In the genomic region with DNA sequence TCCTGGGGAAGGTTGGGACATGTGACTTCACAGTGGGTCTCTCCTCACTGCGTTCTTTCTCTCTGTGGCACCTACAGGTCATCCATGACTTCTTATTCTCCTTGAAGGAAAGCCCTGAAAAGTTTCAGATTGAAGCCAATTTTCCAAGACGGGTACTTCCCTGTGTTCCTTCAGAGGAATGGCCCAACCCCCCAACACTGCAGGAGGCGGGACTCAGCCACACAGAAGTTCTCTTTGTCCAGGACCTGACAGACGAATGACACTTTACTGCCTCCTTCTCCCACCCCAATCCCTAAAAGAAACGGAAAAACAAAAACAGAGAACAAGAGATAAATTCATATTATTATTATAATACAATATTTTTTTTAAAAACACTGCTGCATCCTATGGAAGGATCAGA, we compare ENCODE assay signal across 20 mouse cellular contexts. TPM values are rescaled to one million over a fixed set of nuclear protein-coding genes. Genes with fewer than 3 reads are reported as not detected.
DNase-seq lines count a peak whose midpoint lies in the region; ATAC-seq lines count a peak whose summit lies in the region.
"Had no signal": no experiment of that assay in that cellular context is flagged by ENCODE, and none has a peak within 500 bp of the region (broad histone marks: within the 10 kb centered on the region; RNA-seq: fewer than 3 reads in every experiment).

No protein-coding gene starts in this region.

- no peak overlapping the region for H3K27ac ChIP-seq in midbrain, embryonic 11.5 days (ENCODE audit: low read depth, low read length)
- H3K27ac ChIP-seq in midbrain, embryonic 10.5 days (replicated peaks): no peak overlapping the region
- peak overlapping the region; percentile 53 for H3K27ac ChIP-seq in intestine, embryonic 16.5 days (ENCODE audit: low read length)
- peak overlapping the region; percentile 62 for H3K27ac ChIP-seq in stomach, embryonic 16.5 days (ENCODE audit: low read length)
- H3K27ac ChIP-seq: embryonic facial prominence, embryonic 13.5 days; forebrain, embryonic 12.5 days; heart, adult 2 months; heart, embryonic 15.5 days; hindbrain, embryonic 13.5 days had no signal

- 69% methylated on average over 5 of the region's 5 CpGs for WGBS in midbrain, embryonic 11.5 days
- 70% methylated on average over 5 of the region's 5 CpGs for WGBS in midbrain, embryonic 10.5 days
- WGBS in intestine, embryonic 16.5 days: 41% methylated on average over 5 of the region's 5 CpGs
- WGBS in stomach, embryonic 16.5 days: 56% methylated on average over 5 of the region's 5 CpGs

- peaks cover 17% of the 10 kb centered on the region for H3K36me3 ChIP-seq in midbrain, embryonic 11.5 days (ENCODE audit: control insufficient read depth, insufficient read depth, low read length)
- H3K36me3 ChIP-seq in midbrain, embryonic 10.5 days: peaks cover 97% of the 10 kb centered on the region
- peaks cover 18% of the 10 kb centered on the region; the same call in 1 of the 2 replicates for H3K36me3 ChIP-seq in intestine, embryonic 16.5 days (ENCODE audit: control insufficient read depth, insufficient read depth, low read length)
- H3K36me3 ChIP-seq in stomach, embryonic 16.5 days (ENCODE audit: control insufficient read depth, insufficient read depth, low read length): peaks cover 11% of the 10 kb centered on the region

- no peaks in the 10 kb centered on the region for H3K27me3 ChIP-seq in midbrain, embryonic 11.5 days (ENCODE audit: control insufficient read depth, insufficient read depth, low read length)
- H3K27me3 ChIP-seq in midbrain, embryonic 10.5 days (ENCODE audit: low read depth, poor library complexity, severe bottlenecking): no peaks in the 10 kb centered on the region
- no peaks in the 10 kb centered on the region for H3K27me3 ChIP-seq in intestine, embryonic 16.5 days (replicated peaks; ENCODE audit: control insufficient read depth, insufficient read depth, low read length)
- H3K27me3 ChIP-seq in stomach, embryonic 16.5 days (ENCODE audit: control insufficient read depth, insufficient read depth, low read length): no peaks in the 10 kb centered on the region
- H3K27me3 ChIP-seq: embryonic facial prominence, embryonic 13.5 days; forebrain, embryonic 12.5 days; heart, embryonic 15.5 days; hindbrain, embryonic 13.5 days had no signal

- no peaks in the 10 kb centered on the region for H3K4me1 ChIP-seq in midbrain, embryonic 11.5 days (ENCODE audit: control insufficient read depth, insufficient read depth, low read length)
- H3K4me1 ChIP-seq in midbrain, embryonic 10.5 days: no peaks in the 10 kb centered on the region
- H3K4me1 ChIP-seq in intestine, embryonic 16.5 days (ENCODE audit: control insufficient read depth, insufficient read depth, low read length): peaks cover 6% of the 10 kb centered on the region
- peaks cover 5% of the 10 kb centered on the region; the same call in 1 of the 2 replicates for H3K4me1 ChIP-seq in stomach, embryonic 16.5 days (ENCODE audit: control insufficient read depth, insufficient read depth, low read length)
- H3K4me1 ChIP-seq: embryonic facial prominence, embryonic 13.5 days; forebrain, embryonic 12.5 days; heart, embryonic 15.5 days; hindbrain, embryonic 13.5 days had no signal

- no peak overlapping the region for H3K9ac ChIP-seq in midbrain, embryonic 11.5 days (ENCODE audit: low read length)
- peak overlapping the region; percentile 44; the same call in 1 of the 2 replicates for H3K9ac ChIP-seq in intestine, embryonic 16.5 days (ENCODE audit: low read depth, low read length)
- no peak overlapping the region for H3K9ac ChIP-seq in stomach, embryonic 16.5 days (ENCODE audit: low read length)
- H3K9ac ChIP-seq: embryonic facial prominence, embryonic 13.5 days; forebrain, embryonic 12.5 days; heart, embryonic 15.5 days; hindbrain, embryonic 13.5 days had no signal

- H3K9me3 ChIP-seq in midbrain, embryonic 11.5 days (ENCODE audit: control insufficient read depth, low read length): no peaks in the 10 kb centered on the region
- H3K9me3 ChIP-seq in midbrain, embryonic 10.5 days (replicated peaks): no peaks in the 10 kb centered on the region
- no peaks in the 10 kb centered on the region for H3K9me3 ChIP-seq in intestine, embryonic 16.5 days (ENCODE audit: control insufficient read depth, low read length)
- no peaks in the 10 kb centered on the region for H3K9me3 ChIP-seq in stomach, embryonic 16.5 days (replicated peaks; ENCODE audit: control insufficient read depth, low read length)
- H3K9me3 ChIP-seq: embryonic facial prominence, embryonic 13.5 days; forebrain, embryonic 12.5 days; heart, embryonic 15.5 days; hindbrain, embryonic 13.5 days had no signal

- no peak for ATAC-seq in midbrain, embryonic 11.5 days (ENCODE audit: low FRiP score)
- ATAC-seq in intestine, embryonic 16.5 days: peak; percentile 62
- no peak for ATAC-seq in stomach, embryonic 16.5 days (ENCODE audit: insufficient read depth, low FRiP score)
- ATAC-seq: forebrain, embryonic 16.5 days had no signal

- H3K4me2 ChIP-seq in midbrain, embryonic 11.5 days: no peak overlapping the region
- peak overlapping the region; percentile 34; the same call in 1 of the 2 replicates for H3K4me2 ChIP-seq in intestine, embryonic 16.5 days (ENCODE audit: low read depth, low read length)
- H3K4me2 ChIP-seq in stomach, embryonic 16.5 days (ENCODE audit: low read depth, low read length): no peak overlapping the region
- H3K4me2 ChIP-seq: embryonic facial prominence, embryonic 13.5 days; forebrain, embryonic 12.5 days; heart, embryonic 11.5 days; heart, embryonic 15.5 days; hindbrain, embryonic 13.5 days had no signal

- H3K4me3 ChIP-seq in midbrain, embryonic 11.5 days (ENCODE audit: low read depth, low read length): no peak overlapping the region
- no peak overlapping the region for H3K4me3 ChIP-seq in midbrain, embryonic 10.5 days
- H3K4me3 ChIP-seq in intestine, embryonic 16.5 days (ENCODE audit: low read length): no peak overlapping the region
- no peak overlapping the region for H3K4me3 ChIP-seq in stomach, embryonic 16.5 days (replicated peaks; ENCODE audit: low read length)
- H3K4me3 ChIP-seq: embryonic facial prominence, embryonic 13.5 days; forebrain, embryonic 12.5 days; heart, adult 2 months; heart, embryonic 15.5 days; hindbrain, embryonic 13.5 days had no signal

- peak; percentile 35 for DNase-seq in midbrain, embryonic 11.5 days (ENCODE audit: low spot score, missing footprints)
- no peak for DNase-seq in midbrain, embryonic 10.5 days (ENCODE audit: low spot score)
- no peak for DNase-seq in adrenal gland, postnatal 36 days
- no peak for DNase-seq in cerebellum, adult 9-11 months
- DNase-seq: adrenal gland, adult 2 months; adrenal gland, postnatal 25 days; cerebellum, adult 2 months; cerebellum, postnatal 14 days; gastrocnemius, postnatal 10 days; heart, adult 2 months; heart, postnatal 14 days had no signal

RNA-seq across cellular contexts. Expression of gene Rnf44, which starts 32.8 kb away (rescaled TPM):
- polyA plus RNA-seq in midbrain, embryonic 11.5 days (2014; fragmentation: Nextera tagmentation; extraction: Ambion mirVana): 88.6 and 111 TPM in 2 replicates
- polyA plus RNA-seq in midbrain, embryonic 10.5 days (2016; fragmentation: Nextera tagmentation; extraction: Ambion mirVana): 90.1 and 98.8 TPM in 2 replicates
- polyA plus RNA-seq in intestine, embryonic 16.5 days (2015; fragmentation: Nextera tagmentation; extraction: Ambion mirVana): 48.9 and 59.3 TPM in 2 replicates
- 52.5 and 56.5 TPM in 2 replicates for polyA plus RNA-seq in stomach, embryonic 16.5 days (2015; fragmentation: Nextera tagmentation; extraction: Ambion mirVana)
- 100 to 1,000 TPM; 107 to 120 TPM for total RNA-seq in adrenal gland, postnatal 36 days (2021)

RNA-seq across cellular contexts. Expression of gene Faf2, which starts 39.3 kb away (rescaled TPM):
- 86.9 and 90.9 TPM in 2 replicates for polyA plus RNA-seq in midbrain, embryonic 11.5 days (2014; fragmentation: Nextera tagmentation; extraction: Ambion mirVana)
- polyA plus RNA-seq in midbrain, embryonic 10.5 days (2016; fragmentation: Nextera tagmentation; extraction: Ambion mirVana): 88.4 and 89.7 TPM in 2 replicates
- polyA plus RNA-seq in intestine, embryonic 16.5 days (2015; fragmentation: Nextera tagmentation; extraction: Ambion mirVana): 61.0 and 70.2 TPM in 2 replicates
- 67.4 and 71.9 TPM in 2 replicates for polyA plus RNA-seq in stomach, embryonic 16.5 days (2015; fragmentation: Nextera tagmentation; extraction: Ambion mirVana)
- total RNA-seq in adrenal gland, postnatal 36 days (2021): 10 to 100 TPM; 74.4 to 84.7 TPM

RNA-seq across cellular contexts. Expression of gene Cdhr2, which starts 40.4 kb away (rescaled TPM):
- 0.06 TPM in 1 of 2 replicates, not detected in the other for polyA plus RNA-seq in midbrain, embryonic 11.5 days (2014; fragmentation: Nextera tagmentation; extraction: Ambion mirVana)
- polyA plus RNA-seq in midbrain, embryonic 10.5 days (2016; fragmentation: Nextera tagmentation; extraction: Ambion mirVana): not detected in 2 replicates
- 64.2 and 94.9 TPM in 2 replicates for polyA plus RNA-seq in intestine, embryonic 16.5 days (2015; fragmentation: Nextera tagmentation; extraction: Ambion mirVana)
- 9.6 and 9.9 TPM in 2 replicates for polyA plus RNA-seq in stomach, embryonic 16.5 days (2015; fragmentation: Nextera tagmentation; extraction: Ambion mirVana)
- not detected for total RNA-seq in adrenal gland, postnatal 36 days (2021)
- total RNA-seq: adrenal gland, postnatal 25 days; heart, adult 2 months; heart, postnatal 14 days; hematopoietic stem cell, adult 5-6 weeks had no signal
- polyA plus RNA-seq: adrenal gland, adult 2 months; embryonic facial prominence, embryonic 13.5 days; forebrain, embryonic 12.5 days had no signal

RNA-seq across cellular contexts. Expression of gene Cltb, which starts 49.7 kb away (rescaled TPM):
- 22.3 and 28.1 TPM in 2 replicates for polyA plus RNA-seq in midbrain, embryonic 11.5 days (2014; fragmentation: Nextera tagmentation; extraction: Ambion mirVana)
- 18.7 and 24.3 TPM in 2 replicates for polyA plus RNA-seq in midbrain, embryonic 10.5 days (2016; fragmentation: Nextera tagmentation; extraction: Ambion mirVana)
- 80.1 and 87.4 TPM in 2 replicates for polyA plus RNA-seq in intestine, embryonic 16.5 days (2015; fragmentation: Nextera tagmentation; extraction: Ambion mirVana)
- 79.6 and 79.8 TPM in 2 replicates for polyA plus RNA-seq in stomach, embryonic 16.5 days (2015; fragmentation: Nextera tagmentation; extraction: Ambion mirVana)
- total RNA-seq in adrenal gland, postnatal 36 days (2021): 100 to 1,000 TPM in 1 of 2 experiments, 10 to 100 TPM in 1; 79.2 to 155 TPM

Comparison
In these comparisons a context has a peak if more than half of its experiments do, and no peak if none do; other contexts are left out.
1. H3K27ac ChIP-seq: peak in intestine, embryonic 16.5 days (single experiment) and stomach, embryonic 16.5 days (single experiment); none in midbrain, embryonic 11.5 days (single experiment) and midbrain, embryonic 10.5 days (single experiment).
2. RNA of gene Cdhr2, which starts 40.4 kb away (polyA plus RNA-seq): 64.2 to 94.9 TPM in intestine, embryonic 16.5 days and 9.6 to 9.9 TPM in stomach, embryonic 16.5 days; not detected in midbrain, embryonic 10.5 days and 0.06 TPM in midbrain, embryonic 11.5 days; every median in the first group is over 10 times any median in the second.